12 mouse cellular contexts compared by ENCODE assay signal in the genomic region with DNA sequence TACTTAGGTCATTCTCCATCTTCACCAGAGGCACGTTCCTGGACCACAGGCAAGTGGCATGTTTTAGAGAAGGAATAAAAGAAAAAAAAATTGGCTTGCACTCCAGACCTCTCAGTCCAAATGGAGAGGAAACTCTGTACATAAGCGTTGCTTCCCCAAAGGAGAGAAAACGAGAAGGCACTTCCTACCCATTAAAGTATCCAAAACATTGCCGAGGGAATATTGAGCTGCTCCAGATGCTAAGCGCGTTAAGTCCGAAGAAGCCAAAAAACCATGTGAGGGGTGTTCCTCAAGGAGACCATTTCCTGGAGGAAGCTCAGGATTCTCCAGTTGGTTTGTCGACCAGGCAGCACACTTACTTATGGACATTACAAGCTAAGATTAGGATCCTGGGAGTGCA.
"Had no signal": no experiment of that assay in that cellular context is flagged by ENCODE, and none has a peak within 500 bp of the region (broad histone marks: within the 10 kb centered on the region; RNA-seq: fewer than 3 reads in every experiment).

No protein-coding gene starts in this region.

- H3K9ac ChIP-seq: intestine, embryonic 15.5 days; liver, embryonic 15.5 days; midbrain, embryonic 13.5 days had no signal

- H3K9me3 ChIP-seq: intestine, embryonic 15.5 days; liver, embryonic 15.5 days; midbrain, embryonic 13.5 days had no signal

- H3K4me2 ChIP-seq: intestine, embryonic 15.5 days; liver, embryonic 11.5 days; liver, embryonic 15.5 days; midbrain, embryonic 13.5 days had no signal

- H3K27me3 ChIP-seq: intestine, embryonic 15.5 days; liver, embryonic 15.5 days; midbrain, embryonic 13.5 days had no signal

- H3K4me1 ChIP-seq: intestine, embryonic 15.5 days; liver, embryonic 15.5 days; midbrain, embryonic 13.5 days had no signal

- DNase-seq: kidney, postnatal 25 days; lung, adult 2 months; lung, postnatal 36 days; right cerebral cortex, postnatal 14 days; thymus, adult 18-20 months; thymus, postnatal 14 days had no signal

- H3K36me3 ChIP-seq: intestine, embryonic 15.5 days; liver, embryonic 15.5 days; midbrain, embryonic 13.5 days had no signal

- H3K4me3 ChIP-seq: intestine, embryonic 15.5 days; left cerebral cortex, adult 2 months; liver, embryonic 15.5 days; midbrain, embryonic 13.5 days had no signal

- ATAC-seq: intestine, embryonic 15.5 days; lung, postnatal 0 days; midbrain, embryonic 13.5 days had no signal

- H3K27ac ChIP-seq: intestine, embryonic 15.5 days; left cerebral cortex, adult 2 months; liver, embryonic 15.5 days; midbrain, embryonic 13.5 days had no signal
